Mouse (Mus musculus): ENCODE measurements around the gene Rnf168. TPM values are rescaled to one million over a fixed set of nuclear protein-coding genes. Genes with fewer than 3 reads are reported as not detected.

Gene Rnf168
- total and polyA plus RNA-seq, 3 experiments, result 14.9 to 61.5 (median 17.6) TPM

GRCm38 (mm10) chr16:32337001-32337400, 59.7 kb downstream of the Rnf168 start:
- H3K9me3 ChIP-seq (replicated peaks; ENCODE audit: insufficient read depth, low read length), result no peaks in the 10 kb centered on the region
- H3K36me3 ChIP-seq (ENCODE audit: control insufficient read depth in 1 of 2, insufficient read depth in 2 of 2, low read length in 2 of 2), result peaks cover 0 to 11% of the 10 kb centered on the region in 2 experiments; a peak in 2 of 4 replicates
- H3K27ac ChIP-seq (ENCODE audit: control insufficient read depth, low read depth, low read length), result no peak overlapping the region
- peaks cover 56% of the 10 kb centered on the region for H3K79me2 ChIP-seq (ENCODE audit: control insufficient read depth, insufficient read depth, low read length, poor library complexity)
- TF ChIP-seq NELFE (IDR thresholded peaks at IDR 0.05; ENCODE audit: low read depth, low read length) (no peak), ELF1 (IDR thresholded peaks at IDR 0.05; ENCODE audit: low read depth, low read length) (no peak), GABPA (IDR thresholded peaks at IDR 0.05; ENCODE audit: low read depth, low read length) (no peak), CHD1 (IDR thresholded peaks at IDR 0.05; ENCODE audit: low read depth, low read length) (no peak), ZC3H11A (IDR thresholded peaks at IDR 0.05; ENCODE audit: low read depth, low read length) (no peak), JUND (IDR thresholded peaks at IDR 0.05; ENCODE audit: low read depth, low read length) (no peak), ZKSCAN1 (IDR thresholded peaks at IDR 0.05; ENCODE audit: low read depth, low read length) (no peak), RCOR1 (IDR thresholded peaks at IDR 0.05; ENCODE audit: low read depth, low read length) (no peak), CHD2 (IDR thresholded peaks at IDR 0.05; ENCODE audit: low read length) (no peak)
- H3K27me3 ChIP-seq (ENCODE audit: control insufficient read depth in 1 of 2, insufficient read depth in 2 of 2, low read length in 2 of 2), result no peaks in the 10 kb centered on the region
- H3K4me1 ChIP-seq (ENCODE audit: control insufficient read depth in 1 of 2, insufficient read depth in 2 of 2, low read length in 2 of 2), result peaks cover 4 to 5% of the 10 kb centered on the region in 2 experiments; a peak in 3 of 4 replicates
- DNase-seq (ENCODE audit: low read depth, low spot score), result no peak
- no peak overlapping the region for H3K9ac ChIP-seq (ENCODE audit: control insufficient read depth, low read depth, low read length, poor library complexity, severe bottlenecking)
- H3K4me3 ChIP-seq (ENCODE audit: control insufficient read depth in 1 of 2, insufficient read depth in 1 of 2, low read depth in 2 of 2, low read length in 2 of 2), result no peak overlapping the region

DNA sequence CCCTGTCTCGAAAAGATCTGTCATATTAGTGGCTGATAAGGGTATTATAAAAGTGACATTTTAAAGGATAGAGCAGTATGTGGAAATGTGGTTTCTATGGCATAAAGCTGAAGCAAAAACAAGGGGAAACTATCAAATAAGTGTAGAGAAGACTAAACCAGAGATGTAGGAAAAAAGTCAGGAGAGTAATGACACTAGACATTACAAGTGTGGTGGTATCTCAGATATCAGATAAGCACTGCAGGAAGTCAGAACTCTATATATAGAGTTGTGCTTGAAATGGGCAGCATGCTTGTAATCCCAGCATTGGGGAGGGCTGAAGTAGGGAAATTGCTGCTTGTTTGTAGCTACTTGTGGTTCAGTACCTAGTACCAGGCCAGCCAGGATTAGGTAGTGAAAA, 63.2 kb downstream of the Rnf168 start:
- peaks cover 35% of the 10 kb centered on the region for H3K79me2 ChIP-seq (ENCODE audit: control insufficient read depth, insufficient read depth, low read length, poor library complexity)
- H3K9ac ChIP-seq (ENCODE audit: control insufficient read depth, low read depth, low read length, poor library complexity, severe bottlenecking), result no peak overlapping the region
- peaks cover 0 to 17% of the 10 kb centered on the region in 2 experiments; a peak in 3 of 4 replicates for H3K36me3 ChIP-seq (ENCODE audit: control insufficient read depth in 1 of 2, insufficient read depth in 2 of 2, low read length in 2 of 2)
- H3K4me3 ChIP-seq (ENCODE audit: control insufficient read depth in 1 of 2, insufficient read depth in 1 of 2, low read depth in 2 of 2, low read length in 2 of 2), result no peak overlapping the region
- peaks cover 5 to 7% of the 10 kb centered on the region in 2 experiments; a peak in 3 of 4 replicates for H3K4me1 ChIP-seq (ENCODE audit: control insufficient read depth in 1 of 2, insufficient read depth in 2 of 2, low read length in 2 of 2)
- H3K27me3 ChIP-seq (ENCODE audit: control insufficient read depth in 1 of 2, insufficient read depth in 2 of 2, low read length in 2 of 2), result no peaks in the 10 kb centered on the region
- H3K9me3 ChIP-seq (replicated peaks; ENCODE audit: insufficient read depth, low read length), result no peaks in the 10 kb centered on the region
- peak in 1 of 2 experiments; percentile 28; a peak in 1 of 4 replicates for TF ChIP-seq EP300 (IDR thresholded peaks at IDR 0.05; ENCODE audit: low read depth in 1 of 2, low read length in 2 of 2)
- TF ChIP-seq ETS1 (IDR thresholded peaks at IDR 0.05; ENCODE audit: low read depth, low read length), result peak; percentile 16; the same call in 1 of the 2 replicates
- peak; percentile 71; the same call in 1 of the 2 replicates for TF ChIP-seq MEF2A (IDR thresholded peaks at IDR 0.05; ENCODE audit: extremely low read depth, insufficient replicate concordance, low read depth, low read length, poor library complexity, severe bottlenecking)
- TF ChIP-seq CHD2 (IDR thresholded peaks at IDR 0.05; ENCODE audit: low read length), result no peak
- TF ChIP-seq RAD21 (IDR thresholded peaks at IDR 0.05; ENCODE audit: low read depth, low read length), result no peak
- peak; percentile 54 for TF ChIP-seq GATA1 (IDR thresholded peaks at IDR 0.05; ENCODE audit: low read depth, low read length)
- H3K27ac ChIP-seq (ENCODE audit: control insufficient read depth, low read depth, low read length), result no peak overlapping the region
- DNase-seq (ENCODE audit: low read depth, low spot score), result peak; percentile 23

DNA sequence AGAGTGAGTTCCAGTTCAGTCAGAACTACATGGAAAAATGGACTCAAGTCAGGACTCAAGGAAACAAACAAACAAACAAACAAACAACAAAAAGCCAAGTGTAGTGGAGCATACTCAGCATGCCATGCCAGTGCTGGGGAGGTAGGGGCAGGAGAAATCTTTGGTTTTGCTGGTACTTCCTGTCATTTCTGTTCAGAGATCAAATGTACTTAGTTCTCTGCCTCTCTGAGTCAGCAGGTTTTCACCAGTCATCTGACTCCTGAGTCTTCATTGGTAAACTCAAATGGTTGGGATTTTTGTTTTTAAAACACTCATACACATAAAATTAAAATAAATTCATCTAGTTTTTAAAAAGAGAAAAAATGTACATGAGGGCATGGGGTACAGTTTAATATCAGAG, 68.3 kb downstream of the Rnf168 start:
- Histone ChIP-seq H3K79me2 (ENCODE audit: control insufficient read depth, insufficient read depth, low read length, poor library complexity) (peaks cover 16% of the 10 kb centered on the region), H3K36me3 (ENCODE audit: control insufficient read depth in 1 of 2, insufficient read depth in 2 of 2, low read length in 2 of 2) (peaks cover 0 to 11% of the 10 kb centered on the region in 2 experiments; a peak in 3 of 4 replicates), H3K27me3 (ENCODE audit: control insufficient read depth in 1 of 2, insufficient read depth in 2 of 2, low read length in 2 of 2) (no peaks in the 10 kb centered on the region), H3K4me1 (ENCODE audit: control insufficient read depth in 1 of 2, insufficient read depth in 2 of 2, low read length in 2 of 2) (peaks cover 2 to 7% of the 10 kb centered on the region in 2 experiments; a peak in 3 of 4 replicates), H3K9me3 (replicated peaks; ENCODE audit: insufficient read depth, low read length) (no peaks in the 10 kb centered on the region), H3K9ac (ENCODE audit: control insufficient read depth, low read depth, low read length, poor library complexity, severe bottlenecking) (no peak overlapping the region), H3K27ac (ENCODE audit: control insufficient read depth, low read depth, low read length) (no peak overlapping the region), H3K4me3 (ENCODE audit: control insufficient read depth in 1 of 2, insufficient read depth in 1 of 2, low read depth in 2 of 2, low read length in 2 of 2) (no peak overlapping the region)
- peak; percentile 34 for DNase-seq (ENCODE audit: low read depth, low spot score)
- no peak for TF ChIP-seq MAX (IDR thresholded peaks at IDR 0.05; ENCODE audit: low read length)
- no peak for TF ChIP-seq TBP (IDR thresholded peaks at IDR 0.05; ENCODE audit: low read depth, low read length)
- TF ChIP-seq CHD1 (IDR thresholded peaks at IDR 0.05; ENCODE audit: low read depth, low read length), result no peak

All from MEL (cell line).